Mouse (Mus musculus): ENCODE data around the gene Trir.
A peak's percentile ranks its signal among the peaks of the same experiment; 100 is the strongest.

The Trir gene

DNA sequence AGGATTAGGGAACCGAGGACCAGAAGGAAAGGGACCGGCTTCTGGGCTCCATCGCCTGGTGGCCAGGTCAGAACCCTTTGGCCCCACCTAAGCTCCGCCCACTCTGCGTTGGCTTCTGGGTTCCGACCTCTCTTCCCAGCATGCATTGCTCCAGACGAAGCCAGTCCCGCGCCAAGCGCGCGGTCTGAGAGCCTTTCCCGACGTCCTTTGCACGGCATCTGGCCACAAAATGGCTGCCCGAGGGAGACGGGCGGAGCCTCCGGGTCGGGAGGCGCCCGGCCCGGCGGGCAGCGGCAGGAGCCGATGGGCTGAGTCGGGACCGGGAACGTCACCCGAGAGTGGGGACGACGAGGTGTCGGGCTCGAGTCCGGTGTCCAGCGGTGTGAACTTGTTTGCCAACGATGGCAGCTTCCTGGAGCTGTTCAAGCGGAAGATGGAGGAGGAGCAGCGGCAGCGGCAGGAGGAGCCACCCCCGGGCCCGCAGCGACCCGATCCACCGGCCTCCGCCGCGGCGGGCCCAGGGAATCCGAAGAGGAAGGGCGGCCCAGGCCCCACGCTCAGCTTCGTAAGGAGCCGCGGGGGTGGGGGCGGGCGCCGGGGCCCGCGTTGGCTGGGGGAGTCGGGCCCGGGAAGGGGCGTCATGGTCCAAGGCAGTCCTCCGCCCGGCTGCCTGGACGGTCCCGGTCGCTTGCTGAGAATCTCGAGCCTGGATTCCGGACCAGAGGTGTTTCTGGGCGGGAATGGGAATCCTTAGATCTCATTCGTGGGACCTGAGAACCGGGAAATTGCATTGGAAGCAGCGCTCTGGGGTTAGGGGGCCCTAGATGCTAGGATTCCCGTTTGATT is at the start of gene Trir:
Gene Trir, plus strand, starts transcription at position 154 of the 846 bp plus-strand sequence.
- DNase-seq (ENCODE audit: low spot score in 2 of 2): peak; percentile 91 to 92

GRCm38 (mm10) chr8:84977435-84978247 is 49.0 kb upstream of the Trir start:
- DNase-seq (ENCODE audit: low spot score in 2 of 2): peak; percentile 60 to 64

DNA sequence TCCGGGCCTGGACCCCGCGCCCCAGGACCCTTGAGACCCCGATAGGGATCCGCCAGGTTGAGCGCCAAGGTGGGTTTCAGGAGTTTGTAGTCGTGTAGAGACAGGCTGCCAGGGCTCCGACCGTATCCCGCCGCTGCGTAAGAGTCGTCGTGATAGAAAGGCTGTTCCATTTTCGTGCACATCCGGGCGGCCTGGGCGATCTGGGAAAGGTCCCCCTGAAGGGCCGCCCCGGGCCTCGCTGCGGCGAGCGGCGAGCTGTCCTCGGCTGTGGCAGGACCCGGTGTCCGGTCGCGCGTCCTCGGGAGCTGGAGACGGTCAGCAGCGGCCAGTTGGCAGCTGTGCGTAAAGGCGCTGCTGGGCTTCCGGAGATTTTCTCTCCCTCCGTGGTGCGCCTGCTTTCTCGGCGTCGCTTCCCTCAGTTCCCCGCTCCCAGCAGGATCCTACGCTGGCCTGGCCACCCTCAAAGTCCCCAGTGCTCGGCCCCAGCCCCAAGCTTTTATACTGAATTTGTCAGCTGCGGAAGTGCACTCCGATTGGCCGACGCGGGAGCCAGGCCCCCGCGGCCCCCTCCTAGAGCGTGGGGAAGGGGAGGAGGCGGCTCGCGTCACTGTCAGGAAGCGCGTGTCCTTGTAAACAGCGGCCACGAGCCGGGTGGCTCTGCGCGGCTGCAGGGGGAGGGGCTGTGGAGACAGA is 48.2 kb upstream of the Trir start, which contains the start of gene Junb:
Gene Junb, minus strand, starts transcription at position 471 of the 693 bp plus-strand sequence.
- DNase-seq (ENCODE audit: low spot score in 2 of 2): peak; percentile 95 to 97

DNA sequence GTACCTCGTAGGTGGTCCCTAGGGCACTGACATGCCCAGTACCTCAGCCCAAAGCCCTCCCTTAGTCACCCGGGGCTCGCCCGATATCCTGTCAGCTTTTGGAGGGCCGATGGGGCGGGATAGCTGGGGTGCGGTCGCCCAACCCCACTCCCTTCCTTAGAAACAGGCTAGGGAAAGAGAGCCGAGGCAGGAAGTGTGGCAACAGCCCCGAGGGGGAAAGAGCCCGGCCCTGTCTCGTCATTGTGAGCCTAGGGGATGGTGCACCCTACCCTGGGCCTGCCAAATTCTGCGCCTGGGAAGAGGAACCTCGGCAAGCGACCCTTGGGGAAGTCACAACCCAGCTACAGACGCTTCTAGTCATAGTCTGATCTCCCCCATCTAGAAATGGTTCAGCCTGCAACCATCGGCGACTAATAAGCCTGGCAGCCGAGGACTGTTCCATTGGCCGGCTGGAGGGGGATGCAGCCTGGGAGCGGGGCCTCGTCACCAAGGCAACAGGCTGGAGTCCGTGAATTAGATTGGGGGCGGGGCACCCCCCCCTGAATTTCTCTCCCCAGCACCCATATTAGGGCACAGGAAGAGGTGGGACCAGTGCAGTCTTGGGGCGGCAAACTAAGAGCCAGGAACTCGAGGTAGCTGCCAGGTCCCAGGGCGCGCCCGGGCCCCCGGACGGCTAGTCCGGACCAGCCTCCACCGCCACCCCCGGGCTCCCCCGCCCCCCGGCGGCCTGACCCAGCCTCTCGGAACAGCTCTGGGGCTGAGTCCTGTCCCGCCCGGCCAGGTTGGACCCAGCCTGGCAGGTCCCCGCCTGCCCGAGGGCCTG is 46.8 kb upstream of the Trir start:
- peak; percentile 91 for DNase-seq (ENCODE audit: low spot score in 2 of 2)

- no peak for DNase-seq (ENCODE audit: low spot score in 2 of 2)
These were observed 45.8 kb upstream of the Trir start for GRCm38 (mm10) chr8:84980622-84981358.

GRCm38 (mm10) chr8:84981644-84982498 is 44.8 kb upstream of the Trir start:
- no peak for DNase-seq (ENCODE audit: low spot score in 2 of 2)

- DNase-seq (ENCODE audit: low spot score in 2 of 2): no peak
These were observed 44.1 kb upstream of the Trir start for GRCm38 (mm10) chr8:84982499-84983011.

DNA sequence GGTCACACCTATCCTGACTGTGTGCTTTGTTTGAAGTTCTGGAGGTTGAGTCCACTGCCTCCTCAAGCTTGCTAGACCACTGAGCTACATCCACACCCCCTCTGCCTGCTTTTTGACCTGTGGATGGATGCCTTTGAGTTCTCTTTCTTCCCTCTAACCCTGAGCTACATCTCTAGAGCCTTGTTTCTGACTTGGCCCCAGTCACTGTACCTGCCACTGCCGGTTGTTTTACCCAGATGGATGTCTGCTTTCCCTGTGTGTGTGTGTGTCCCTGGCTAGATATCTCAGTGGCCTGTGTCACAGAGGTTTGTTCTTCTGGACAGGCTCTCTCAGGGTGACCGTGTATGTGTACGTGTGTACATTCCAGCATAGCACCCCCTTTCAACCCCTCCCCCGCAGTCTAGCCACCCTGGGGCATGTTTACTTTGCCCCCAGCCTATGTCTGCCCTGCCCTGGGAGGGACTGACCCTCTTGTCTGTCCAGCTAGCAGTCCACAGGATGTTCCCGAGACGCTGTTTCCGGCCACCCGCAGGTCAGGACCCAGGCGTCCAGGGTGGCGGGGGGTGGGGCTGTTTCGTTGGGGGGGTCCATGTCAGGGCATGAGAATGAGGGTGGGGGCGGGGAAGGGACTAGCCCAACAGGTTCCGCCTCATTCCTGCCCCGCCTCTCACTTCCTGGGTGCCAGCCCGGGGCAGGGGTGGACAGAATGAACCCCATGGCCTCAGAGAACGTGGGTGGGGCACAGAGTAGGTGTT is 42.2 kb upstream of the Trir start:
- DNase-seq (ENCODE audit: low spot score in 2 of 2): no peak

DNA sequence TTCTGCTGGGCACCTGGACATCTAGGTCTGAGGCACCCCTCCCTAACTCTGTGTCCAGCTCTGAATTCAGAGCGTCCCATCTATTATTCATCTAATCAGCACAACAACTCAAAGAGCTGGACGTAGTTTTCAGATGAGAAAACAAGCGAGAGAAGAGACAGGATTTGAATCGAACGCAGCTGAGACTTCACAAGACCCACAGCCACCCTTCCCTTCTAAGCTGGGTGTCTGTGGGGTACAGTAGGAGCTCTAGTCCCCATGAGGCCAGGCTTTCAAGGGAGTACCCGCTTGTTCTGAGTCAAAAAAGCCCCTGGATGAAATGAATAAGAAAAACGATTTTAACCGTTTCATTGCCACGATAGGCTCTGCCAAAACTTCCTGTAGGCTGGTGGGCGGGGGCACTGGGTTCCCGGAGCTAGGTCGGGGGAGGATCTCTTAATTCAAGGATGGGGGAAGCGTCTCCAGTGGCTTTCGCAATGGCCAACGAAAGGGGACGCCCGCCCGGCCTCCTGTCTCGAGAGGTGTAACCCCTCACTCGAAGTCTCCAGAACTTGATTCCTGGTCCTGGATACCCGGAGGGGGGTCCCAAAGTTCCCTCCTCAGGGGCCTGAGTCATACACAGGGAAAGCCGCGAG is 41.5 kb upstream of the Trir start:
- DNase-seq (ENCODE audit: low spot score in 2 of 2): no peak

GRCm38 (mm10) chr8:84985684-84986378 is 40.8 kb upstream of the Trir start:
- DNase-seq (ENCODE audit: low spot score in 2 of 2): peak; percentile 95 to 96

DNA sequence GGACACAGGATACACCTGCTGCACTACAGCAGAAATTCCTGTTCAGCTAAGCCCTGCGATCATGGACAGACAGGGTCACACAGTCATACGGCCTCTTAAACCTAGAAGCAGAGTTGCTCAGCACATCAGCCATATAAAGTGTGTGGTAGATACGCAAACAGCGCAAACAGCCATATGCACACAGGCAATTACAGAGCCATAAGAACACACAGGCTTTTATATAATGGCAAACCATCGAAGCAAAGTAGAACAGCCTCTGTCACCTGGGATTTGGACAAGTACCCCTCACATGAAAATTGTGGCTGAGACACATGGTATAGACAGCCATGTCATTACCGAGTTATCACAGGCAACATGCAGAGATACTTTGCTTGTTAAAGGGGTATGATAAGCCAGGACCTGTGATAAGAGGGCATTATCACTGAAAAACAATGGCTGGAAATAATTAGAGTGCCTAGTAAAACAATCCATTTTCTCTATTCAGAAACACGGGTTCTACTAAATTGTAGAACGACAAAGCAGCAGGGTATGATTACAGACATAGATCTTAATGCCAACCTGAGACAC is 40.2 kb upstream of the Trir start:
- no peak for DNase-seq (ENCODE audit: low spot score in 2 of 2)

GRCm38 (mm10) chr8:84987388-84987787 is 39.2 kb upstream of the Trir start:
- no peak for DNase-seq (ENCODE audit: low spot score in 2 of 2)

DNA sequence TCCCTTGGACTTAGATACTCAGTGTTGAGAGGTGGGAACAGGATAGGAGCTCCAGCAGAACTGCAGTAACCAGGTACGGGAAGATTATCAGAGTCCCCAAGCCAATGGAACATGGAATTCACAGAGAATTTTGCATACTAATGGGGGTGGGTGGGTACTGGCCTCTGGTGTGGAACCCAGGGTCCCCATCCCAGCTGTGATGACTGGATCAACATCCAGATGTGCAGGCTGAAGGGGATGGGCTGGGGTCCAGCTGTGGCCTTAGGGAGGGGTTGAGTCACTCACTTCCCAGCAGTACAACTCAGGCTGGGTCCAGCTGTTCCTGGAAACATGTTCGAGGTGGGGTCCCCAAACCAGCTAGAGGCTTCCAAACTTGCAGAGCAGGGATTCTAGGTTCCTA is 38.7 kb upstream of the Trir start:
- no peak for DNase-seq (ENCODE audit: low spot score in 2 of 2)

GRCm38 (mm10) chr8:84989311-84989731 is 37.3 kb upstream of the Trir start:
- no peak for DNase-seq (ENCODE audit: low spot score in 2 of 2)

DNA sequence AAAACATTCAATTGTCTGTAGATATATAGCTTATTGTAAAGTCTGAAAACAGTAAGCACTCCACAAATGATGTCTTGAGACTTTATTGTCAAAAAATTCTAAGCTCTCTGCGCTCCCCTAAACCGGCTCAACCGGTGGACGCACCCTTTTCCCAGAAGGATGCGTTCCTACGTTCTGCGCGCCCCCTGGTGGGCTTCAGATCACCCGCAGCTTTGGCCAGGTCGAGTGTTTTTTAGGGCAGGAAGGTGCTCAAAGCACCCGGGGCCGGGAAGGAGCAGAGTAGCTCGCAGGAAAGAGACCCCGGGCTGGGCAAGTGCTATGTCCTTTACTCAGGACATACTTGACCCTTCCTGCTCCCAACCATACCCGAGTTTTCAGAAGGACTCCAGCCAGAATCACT is 36.8 kb upstream of the Trir start:
- DNase-seq (ENCODE audit: low spot score in 2 of 2): peak; percentile 74 to 77

DNA sequence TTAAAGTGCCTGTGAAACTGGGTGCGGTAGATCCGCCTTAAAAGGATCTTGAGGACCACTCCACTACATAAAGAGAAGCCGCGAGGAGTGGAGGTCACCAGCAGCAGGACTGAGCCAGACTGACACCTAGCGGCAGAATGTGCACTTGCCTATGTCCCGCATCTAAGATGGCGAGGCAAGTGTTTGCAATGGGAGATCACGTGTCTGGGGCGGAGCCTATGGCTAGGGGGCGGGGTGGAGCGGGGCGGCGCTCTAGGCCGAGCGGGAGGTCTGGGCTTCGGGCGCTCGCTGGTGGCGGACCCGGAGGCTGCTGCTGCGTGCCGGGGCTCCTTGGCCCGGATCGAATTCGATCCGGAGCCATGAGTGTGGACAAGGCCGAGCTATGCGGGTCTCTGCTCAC is 36.3 kb upstream of the Trir start, which contains the start of gene Hook2:
Gene Hook2, plus strand, starts transcription at position 255 of the 400 bp plus-strand sequence.
- DNase-seq (ENCODE audit: low spot score in 2 of 2): peak; percentile 95 to 96

- no peak for DNase-seq (ENCODE audit: low spot score in 2 of 2)
These were observed 35.8 kb upstream of the Trir start for GRCm38 (mm10) chr8:84990836-84991235.

All from right cerebral cortex, postnatal 36 days (tissue).